Mouse (Mus musculus): ENCODE measurements around the gene Ppib.

- TF ChIP-seq EP300 (IDR thresholded peaks at IDR 0.05; ENCODE audit: low read length) (no peak), CTCF (conservative IDR thresholded peaks at IDR 0.05 in 1 of 2, IDR thresholded peaks at IDR 0.05 in 1 of 2; ENCODE audit: low read depth in 2 of 2, low read length in 2 of 2) (no peak), POLR2A (IDR thresholded peaks at IDR 0.05; ENCODE audit: low read depth, low read length) (no peak), ELF1 (IDR thresholded peaks at IDR 0.05; ENCODE audit: low read depth, low read length) (no peak), ETS1 (conservative IDR thresholded peaks at IDR 0.05; ENCODE audit: low read depth, low read length) (no peak), TCF12 (IDR thresholded peaks at IDR 0.05; ENCODE audit: low read depth, low read length) (no peak), GABPA (IDR thresholded peaks at IDR 0.05; ENCODE audit: insufficient replicate concordance, low read depth, low read length) (no peak), PAX5 (IDR thresholded peaks at IDR 0.05; ENCODE audit: low read length) (no peak), MAFK (IDR thresholded peaks at IDR 0.05; ENCODE audit: insufficient replicate concordance, low read length) (no peak), USF1 (IDR thresholded peaks at IDR 0.05; ENCODE audit: low read depth, low read length) (no peak), MAX (IDR thresholded peaks at IDR 0.05; ENCODE audit: low read length) (no peak)
Measured at GRCm38 (mm10) chr9:66043241-66043640, 16.8 kb upstream of the Ppib start.
